Mouse (Mus musculus): Measurements from ENCODE around the gene Pkig. TPM values are rescaled to one million over a fixed set of nuclear protein-coding genes. Genes with fewer than 3 reads are reported as not detected.

The Pkig gene
- polyA plus RNA-seq, 1 experiment from 2014 or later: 39.4 TPM

GRCm38 (mm10) chr2:163758146-163758545, 100.0 kb downstream of the Pkig start:
- 93% methylated on average over 2 of the region's 2 CpGs for WGBS (ENCODE audit: missing documents)
- no peaks in the 10 kb centered on the region for H3K79me2 ChIP-seq (ENCODE audit: inconsistent target)
- H3K36me3 ChIP-seq (ENCODE audit: inconsistent target): no peaks in the 10 kb centered on the region

GRCm38 (mm10) chr2:163760589-163760988, 102.4 kb downstream of the Pkig start:
- WGBS (ENCODE audit: missing documents): 38% methylated on average over 6 of the region's 6 CpGs
- Histone ChIP-seq H3K4me3 (ENCODE audit: inconsistent target) (no peak overlapping the region), H3K27ac (no peak overlapping the region; the same call in 1 of the 2 replicates)

More at GRCm38 (mm10) chr2:163758146-163758545, 100.0 kb downstream of the Pkig start:
- H3K27ac ChIP-seq: no peak overlapping the region
- H3K4me3 ChIP-seq (ENCODE audit: inconsistent target): no peak overlapping the region

GRCm38 (mm10) chr2:163761402-163761801, 103.2 kb downstream of the Pkig start:
- Histone ChIP-seq H3K4me3 (ENCODE audit: inconsistent target) (no peak overlapping the region), H3K27ac (peak overlapping the region; percentile 27), H3K79me2 (ENCODE audit: inconsistent target) (no peaks in the 10 kb centered on the region), H3K36me3 (ENCODE audit: inconsistent target) (no peaks in the 10 kb centered on the region)
- WGBS (ENCODE audit: missing documents): 22% methylated on average over 7 of the region's 7 CpGs

More at GRCm38 (mm10) chr2:163760589-163760988, 102.4 kb downstream of the Pkig start:
- no peaks in the 10 kb centered on the region for H3K36me3 ChIP-seq (ENCODE audit: inconsistent target)
- H3K79me2 ChIP-seq (ENCODE audit: inconsistent target): no peaks in the 10 kb centered on the region

- no peak overlapping the region for H3K27ac ChIP-seq
- no peak overlapping the region for H3K4me3 ChIP-seq (ENCODE audit: inconsistent target)
- H3K79me2 ChIP-seq (ENCODE audit: inconsistent target): no peaks in the 10 kb centered on the region
- H3K36me3 ChIP-seq (ENCODE audit: inconsistent target): no peaks in the 10 kb centered on the region
Observed at GRCm38 (mm10) chr2:163766261-163766660, 108.1 kb downstream of the Pkig start.

GRCm38 (mm10) chr2:163766890-163767289, 108.7 kb downstream of the Pkig start:
- Histone ChIP-seq H3K36me3 (ENCODE audit: inconsistent target) (no peaks in the 10 kb centered on the region), H3K79me2 (ENCODE audit: inconsistent target) (no peaks in the 10 kb centered on the region), H3K4me3 (ENCODE audit: inconsistent target) (no peak overlapping the region), H3K27ac (no peak overlapping the region)
- WGBS (ENCODE audit: missing documents): 17% methylated on average over 1 of the region's 1 CpGs

- H3K27ac ChIP-seq: no peak overlapping the region
- no peak overlapping the region for H3K4me3 ChIP-seq (ENCODE audit: inconsistent target)
- H3K79me2 ChIP-seq (ENCODE audit: inconsistent target): no peaks in the 10 kb centered on the region
- WGBS (ENCODE audit: missing documents): 90% methylated on average over 8 of the region's 8 CpGs
- no peaks in the 10 kb centered on the region for H3K36me3 ChIP-seq (ENCODE audit: inconsistent target)
Observed at GRCm38 (mm10) chr2:163770731-163771130, 112.5 kb downstream of the Pkig start.

Other genes starting within 250 kb of the Pkig start
- gene Oser1, start 233.7 kb upstream of the Pkig start, polyA plus RNA-seq (2018): 49.3 to 58.0 TPM (median 55.1 TPM) in 3 replicates
- 0.63 to 2.4 TPM (median 1.1 TPM) in 3 replicates for gene Gdap1l1, start 219.9 kb upstream of the Pkig start, polyA plus RNA-seq (2018)
- gene Fitm2, start 185.8 kb upstream of the Pkig start, polyA plus RNA-seq (2018): 1.3 to 3.6 TPM (median 2.1 TPM) in 3 replicates
- gene R3hdml, start 166.1 kb upstream of the Pkig start, polyA plus RNA-seq (2018): not detected in 3 replicates
- gene Hnf4a, start 151.6 kb upstream of the Pkig start, polyA plus RNA-seq (2018): not detected in 3 replicates
- 8.8 to 17.3 TPM (median 13.7 TPM) in 3 replicates for gene Ttpal, start 56.1 kb upstream of the Pkig start, polyA plus RNA-seq (2018)
- 217 to 859 TPM (median 380 TPM) in 3 replicates for gene Serinc3, start 13.3 kb upstream of the Pkig start, polyA plus RNA-seq (2018)
- gene Ada, start 91.9 kb downstream of the Pkig start, polyA plus RNA-seq (2018): 2.6 to 5.6 TPM (median 3.4 TPM) in 3 replicates
- not detected in 3 replicates for gene Ccn5, start 162.5 kb downstream of the Pkig start, polyA plus RNA-seq (2018)
- gene Kcnk15, start 195.3 kb downstream of the Pkig start, polyA plus RNA-seq (2018): not detected in 3 replicates